Mouse (Mus musculus): ENCODE data around the gene Ecel1. TPM values are rescaled to one million over a fixed set of nuclear protein-coding genes. Genes with fewer than 3 reads are reported as not detected.

Gene Ecel1
- 0.08 TPM for polyA plus RNA-seq (2017; shearing (Covaris generic))

GRCm38 (mm10) chr1:87156199-87156587, at the start of gene Ecel1:
Ecel1 (minus strand) TSS chr1:87156521.

GRCm38 (mm10) chr1:87204465-87204864, 48.1 kb upstream of the Ecel1 start, which contains the start of gene Chrng:
Chrng (plus strand) TSS chr1:87204657.

GRCm38 (mm10) chr1:87190429-87190828, 34.1 kb upstream of the Ecel1 start, which contains the start of gene Chrnd:
Chrnd (plus strand) TSS chr1:87190607.

GRCm38 (mm10) chr1:87183013-87183412, 26.7 kb upstream of the Ecel1 start, which contains the start of gene Prss56:
Prss56 (plus strand) TSS chr1:87183313.

GRCm38 (mm10) chr1:87124673-87125072, 31.6 kb downstream of the Ecel1 start, which contains the start of gene Akp3:
Akp3 (plus strand) TSS chr1:87124973.

GRCm38 (mm10) chr1:87101411-87101810, 54.9 kb downstream of the Ecel1 start, which contains the start of gene Alpi:
Alpi (minus strand) TSS chr1:87101606.

Other genes with a start within 250 kb of the Ecel1 start
- not detected for gene Alppl2, start 66.6 kb downstream of the Ecel1 start, polyA plus RNA-seq (2017; shearing (Covaris generic))
- gene Alpi, start 54.9 kb downstream of the Ecel1 start, polyA plus RNA-seq (2017; shearing (Covaris generic)), result not detected
- not detected for gene Akp3, start 31.5 kb downstream of the Ecel1 start, polyA plus RNA-seq (2017; shearing (Covaris generic))
- gene Prss56, start 26.8 kb upstream of the Ecel1 start, polyA plus RNA-seq (2017; shearing (Covaris generic)), result not detected
- gene Chrnd, start 34.1 kb upstream of the Ecel1 start, polyA plus RNA-seq (2017; shearing (Covaris generic)), result not detected
- gene Chrng, start 48.1 kb upstream of the Ecel1 start, polyA plus RNA-seq (2017; shearing (Covaris generic)), result 0.06 TPM
- 120 TPM for gene Eif4e2, start 57.4 kb upstream of the Ecel1 start, polyA plus RNA-seq (2017; shearing (Covaris generic))
- 0.10 TPM for gene Efhd1, start 107.8 kb upstream of the Ecel1 start, polyA plus RNA-seq (2017; shearing (Covaris generic))
- 66.9 TPM for gene Gigyf2, start 170.5 kb upstream of the Ecel1 start, polyA plus RNA-seq (2017; shearing (Covaris generic))
- 0.32 TPM for gene Kcnj13, start 238.2 kb upstream of the Ecel1 start, polyA plus RNA-seq (2017; shearing (Covaris generic))